Mouse (Mus musculus): ENCODE data around the gene Cetn4. TPM values are rescaled to one million over a fixed set of nuclear protein-coding genes. Genes with fewer than 3 reads are reported as not detected.

Gene Cetn4
- polyA plus RNA-seq, 1 experiment, result 8.1 TPM

DNA sequence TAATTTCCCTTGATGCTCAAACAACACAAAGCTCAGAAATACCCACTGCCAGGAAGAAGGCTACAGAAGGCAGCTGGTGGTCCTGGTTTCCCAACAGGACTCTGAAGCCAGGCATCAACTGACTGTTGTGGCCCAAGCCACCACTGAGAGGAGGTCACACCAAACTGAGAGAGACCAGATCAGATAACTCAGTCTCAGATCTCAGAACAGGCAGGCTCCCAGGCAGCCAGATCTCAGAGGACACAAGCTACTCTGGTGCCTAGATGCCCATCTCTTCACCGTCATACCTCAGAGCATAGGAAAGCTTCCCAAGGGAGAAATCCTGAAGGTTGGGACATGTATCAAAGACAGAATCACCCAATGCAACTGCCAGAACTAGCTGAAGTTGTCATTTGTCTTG lies 32.3 kb downstream of the Cetn4 start:
- DNase-seq, result no peak
- no peaks in the 10 kb centered on the region for H3K27me3 ChIP-seq (ENCODE audit: control insufficient read depth, insufficient read depth, low read length)
- H3K4me1 ChIP-seq (ENCODE audit: control insufficient read depth, insufficient read depth, low read length), result no peaks in the 10 kb centered on the region
- 83% methylated on average over 1 of the region's 1 CpGs for WGBS
- no peak overlapping the region for H3K27ac ChIP-seq (ENCODE audit: insufficient read depth, low read length)
- H3K4me3 ChIP-seq (replicated peaks; ENCODE audit: insufficient read depth, low read depth, low read length), result no peak overlapping the region
- TF ChIP-seq POLR2A (IDR thresholded peaks at IDR 0.05; ENCODE audit: borderline replicate concordance, insufficient read depth, low read length) (no peak), CTCF (IDR thresholded peaks at IDR 0.05; ENCODE audit: borderline replicate concordance, insufficient read depth, low read depth, low read length) (no peak)

DNA sequence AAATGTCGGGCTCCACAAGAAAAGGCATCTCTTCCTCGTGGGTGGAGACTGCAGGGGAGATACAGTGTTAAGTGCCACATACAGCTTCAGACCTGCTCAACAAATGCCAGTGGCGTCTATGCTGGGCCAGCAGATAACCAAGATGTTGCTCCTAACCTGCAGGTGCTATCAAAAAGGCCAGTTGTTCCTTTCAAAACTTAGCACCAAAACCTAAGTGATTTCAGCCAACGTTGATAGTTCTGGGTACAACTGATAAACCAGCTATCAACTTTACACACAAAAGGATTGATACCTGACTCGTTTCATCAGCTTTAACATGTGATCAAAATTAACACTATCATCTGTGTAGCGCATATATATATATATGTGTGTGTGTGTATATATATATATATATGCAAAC lies 37.8 kb downstream of the Cetn4 start:
- Histone ChIP-seq H3K27me3 (ENCODE audit: control insufficient read depth, insufficient read depth, low read length) (no peaks in the 10 kb centered on the region), H3K4me3 (replicated peaks; ENCODE audit: insufficient read depth, low read depth, low read length) (no peak overlapping the region), H3K4me1 (ENCODE audit: control insufficient read depth, insufficient read depth, low read length) (no peaks in the 10 kb centered on the region), H3K27ac (ENCODE audit: insufficient read depth, low read length) (no peak overlapping the region)
- no peak for DNase-seq
- WGBS, result 75% methylated on average over 6 of the region's 6 CpGs
- TF ChIP-seq POLR2A (IDR thresholded peaks at IDR 0.05; ENCODE audit: borderline replicate concordance, insufficient read depth, low read length) (no peak), CTCF (IDR thresholded peaks at IDR 0.05; ENCODE audit: borderline replicate concordance, insufficient read depth, low read depth, low read length) (no peak)

DNA sequence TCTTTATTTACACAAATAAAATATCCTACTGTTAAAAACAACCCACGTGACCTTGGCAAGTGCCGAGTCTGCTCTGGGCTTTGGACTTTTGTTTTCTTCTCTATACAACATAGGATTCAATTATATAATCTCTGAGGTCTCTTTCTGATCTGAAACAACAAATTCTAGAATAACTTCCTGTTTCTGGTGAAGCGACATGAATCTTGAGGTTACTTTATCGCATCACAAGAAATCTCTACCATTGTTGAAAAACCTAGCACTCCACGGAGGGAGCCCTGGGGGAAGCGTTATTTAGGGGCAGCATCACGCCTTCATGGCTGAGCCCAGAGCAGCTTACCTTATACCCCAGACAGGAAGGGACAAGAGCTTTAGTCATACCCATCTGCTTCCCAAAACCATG lies 39.4 kb downstream of the Cetn4 start:
- Histone ChIP-seq H3K27me3 (ENCODE audit: control insufficient read depth, insufficient read depth, low read length) (no peaks in the 10 kb centered on the region), H3K27ac (ENCODE audit: insufficient read depth, low read length) (no peak overlapping the region), H3K4me3 (replicated peaks; ENCODE audit: insufficient read depth, low read depth, low read length) (no peak overlapping the region), H3K4me1 (ENCODE audit: control insufficient read depth, insufficient read depth, low read length) (no peaks in the 10 kb centered on the region)
- TF ChIP-seq CTCF (IDR thresholded peaks at IDR 0.05; ENCODE audit: borderline replicate concordance, insufficient read depth, low read depth, low read length), result no peak
- no peak for TF ChIP-seq POLR2A (IDR thresholded peaks at IDR 0.05; ENCODE audit: borderline replicate concordance, insufficient read depth, low read length)
- WGBS, result 90% methylated on average over 7 of the region's 7 CpGs
- no peak for DNase-seq

DNA sequence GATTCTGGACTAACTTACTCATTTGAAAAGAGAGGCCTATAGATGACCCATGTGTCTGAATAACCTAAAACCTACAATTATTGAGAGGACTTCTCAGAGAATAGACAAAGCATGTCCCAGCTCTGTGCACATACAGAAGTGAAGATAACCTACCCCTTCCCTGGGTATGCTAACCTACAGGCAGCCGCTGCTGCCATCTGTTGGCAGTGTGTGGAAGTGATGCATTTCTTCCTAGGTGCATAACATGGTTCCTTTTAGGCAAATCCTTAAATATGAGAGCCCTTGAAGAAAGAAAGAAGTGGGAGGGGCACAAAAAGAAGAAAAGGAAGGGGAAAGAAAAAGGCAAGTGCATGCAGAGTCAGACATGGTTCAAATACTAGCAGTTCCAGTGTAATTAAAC lies 41.3 kb downstream of the Cetn4 start:
- Histone ChIP-seq H3K27ac (ENCODE audit: insufficient read depth, low read length) (no peak overlapping the region), H3K4me1 (ENCODE audit: control insufficient read depth, insufficient read depth, low read length) (no peaks in the 10 kb centered on the region), H3K4me3 (replicated peaks; ENCODE audit: insufficient read depth, low read depth, low read length) (no peak overlapping the region), H3K27me3 (ENCODE audit: control insufficient read depth, insufficient read depth, low read length) (no peaks in the 10 kb centered on the region)
- TF ChIP-seq CTCF (IDR thresholded peaks at IDR 0.05; ENCODE audit: borderline replicate concordance, insufficient read depth, low read depth, low read length) (peak; percentile 57; the same call in 1 of the 2 replicates), POLR2A (IDR thresholded peaks at IDR 0.05; ENCODE audit: borderline replicate concordance, insufficient read depth, low read length) (no peak)
- peak; percentile 15 to 18 for DNase-seq
- 8% methylated on average over 1 of the region's 1 CpGs for WGBS

DNA sequence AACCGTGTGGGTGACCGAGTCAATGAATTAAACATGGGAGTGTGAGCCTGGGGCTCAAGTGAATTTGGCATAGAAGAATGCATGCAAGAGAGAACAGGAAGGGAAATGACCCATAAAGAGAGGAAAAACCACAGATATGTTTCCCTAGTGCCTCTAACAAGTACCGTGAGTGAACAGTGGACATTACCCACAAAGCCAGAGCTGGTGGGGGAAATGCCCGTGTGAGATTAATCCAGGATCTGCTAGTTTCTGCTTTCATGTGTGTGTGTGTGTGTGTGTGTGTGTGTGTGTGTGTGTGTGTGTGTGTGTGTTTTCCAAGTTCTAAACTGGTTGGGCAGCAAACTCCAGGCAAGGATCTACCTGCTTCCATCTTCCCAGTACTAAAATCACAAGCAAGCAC lies 42.6 kb downstream of the Cetn4 start:
- no peak for TF ChIP-seq CTCF (IDR thresholded peaks at IDR 0.05; ENCODE audit: borderline replicate concordance, insufficient read depth, low read depth, low read length)
- no peak for TF ChIP-seq POLR2A (IDR thresholded peaks at IDR 0.05; ENCODE audit: borderline replicate concordance, insufficient read depth, low read length)
- WGBS, result 84% methylated on average over 4 of the region's 4 CpGs

DNA sequence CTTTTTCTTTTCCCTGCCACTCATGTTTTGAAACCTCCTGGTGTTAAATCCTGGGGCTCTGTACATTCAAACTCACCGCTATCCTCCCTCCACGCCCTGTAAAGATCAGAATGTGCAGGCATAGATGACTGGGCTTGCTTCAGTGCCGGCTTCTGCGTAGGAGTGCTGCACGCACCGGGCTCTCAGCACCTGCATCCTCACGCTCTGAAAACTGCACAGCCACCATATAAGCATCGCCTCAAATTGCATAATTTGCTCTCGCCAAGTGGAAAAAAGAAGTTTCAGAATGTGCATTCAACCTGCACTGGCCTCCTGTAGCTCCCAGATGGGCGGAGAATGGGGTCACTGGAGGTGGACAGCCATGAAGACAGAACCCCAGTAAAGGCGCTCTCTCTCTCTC lies 44.2 kb downstream of the Cetn4 start:
- Histone ChIP-seq H3K27me3 (ENCODE audit: control insufficient read depth, insufficient read depth, low read length) (no peaks in the 10 kb centered on the region), H3K4me1 (ENCODE audit: control insufficient read depth, insufficient read depth, low read length) (no peaks in the 10 kb centered on the region), H3K27ac (ENCODE audit: insufficient read depth, low read length) (no peak overlapping the region), H3K4me3 (replicated peaks; ENCODE audit: insufficient read depth, low read depth, low read length) (no peak overlapping the region)
- WGBS, result 75% methylated on average over 11 of the region's 11 CpGs
- TF ChIP-seq CTCF (IDR thresholded peaks at IDR 0.05; ENCODE audit: borderline replicate concordance, insufficient read depth, low read depth, low read length), result no peak
- no peak for TF ChIP-seq POLR2A (IDR thresholded peaks at IDR 0.05; ENCODE audit: borderline replicate concordance, insufficient read depth, low read length)
- DNase-seq, result no peak

More for the DNA sequence above, 42.6 kb downstream of the Cetn4 start:
- Histone ChIP-seq H3K4me1 (ENCODE audit: control insufficient read depth, insufficient read depth, low read length) (no peaks in the 10 kb centered on the region), H3K4me3 (replicated peaks; ENCODE audit: insufficient read depth, low read depth, low read length) (no peak overlapping the region), H3K27ac (ENCODE audit: insufficient read depth, low read length) (no peak overlapping the region), H3K27me3 (ENCODE audit: control insufficient read depth, insufficient read depth, low read length) (no peaks in the 10 kb centered on the region)
- DNase-seq, result no peak

DNA sequence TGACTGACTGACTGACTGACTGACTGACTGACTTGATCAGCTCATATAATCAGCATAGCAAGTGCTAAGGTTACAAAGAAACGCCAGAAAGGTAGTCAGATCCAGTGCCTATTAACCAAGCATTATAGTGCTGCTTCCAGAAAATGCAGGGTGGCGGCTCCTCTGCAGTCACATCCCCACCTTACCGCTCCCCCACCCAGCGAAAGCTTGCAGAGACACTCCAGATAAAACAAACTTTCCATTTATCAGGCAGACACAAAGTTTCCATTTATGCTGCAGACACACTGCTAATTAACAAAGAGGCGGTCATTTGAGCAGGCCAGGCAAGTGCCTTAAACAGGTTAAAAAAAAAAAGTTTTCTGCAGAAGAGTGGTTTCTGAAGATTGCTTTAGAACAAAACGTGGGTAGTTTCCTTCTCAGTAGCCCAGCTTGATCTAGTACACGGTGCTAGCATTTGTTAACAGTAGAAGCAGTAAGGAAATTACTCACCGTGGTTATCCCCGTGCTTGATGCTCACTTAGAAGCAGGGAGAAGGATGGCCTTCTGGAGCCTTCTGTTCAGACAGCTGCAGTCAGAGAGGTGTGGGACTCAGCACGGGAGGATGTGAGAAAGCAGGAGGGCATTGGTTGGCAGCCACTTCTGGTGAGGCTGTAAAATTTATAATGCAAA lies 53.0 kb downstream of the Cetn4 start:
- Histone ChIP-seq H3K27me3 (ENCODE audit: control insufficient read depth, insufficient read depth, low read length) (no peaks in the 10 kb centered on the region), H3K4me1 (ENCODE audit: control insufficient read depth, insufficient read depth, low read length) (no peaks in the 10 kb centered on the region), H3K4me3 (replicated peaks; ENCODE audit: insufficient read depth, low read depth, low read length) (no peak overlapping the region), H3K27ac (ENCODE audit: insufficient read depth, low read length) (no peak overlapping the region)
- WGBS, result 66% methylated on average over 10 of the region's 10 CpGs
- DNase-seq, result no peak
- TF ChIP-seq POLR2A (IDR thresholded peaks at IDR 0.05; ENCODE audit: borderline replicate concordance, insufficient read depth, low read length) (no peak), CTCF (IDR thresholded peaks at IDR 0.05; ENCODE audit: borderline replicate concordance, insufficient read depth, low read depth, low read length) (no peak)

DNA sequence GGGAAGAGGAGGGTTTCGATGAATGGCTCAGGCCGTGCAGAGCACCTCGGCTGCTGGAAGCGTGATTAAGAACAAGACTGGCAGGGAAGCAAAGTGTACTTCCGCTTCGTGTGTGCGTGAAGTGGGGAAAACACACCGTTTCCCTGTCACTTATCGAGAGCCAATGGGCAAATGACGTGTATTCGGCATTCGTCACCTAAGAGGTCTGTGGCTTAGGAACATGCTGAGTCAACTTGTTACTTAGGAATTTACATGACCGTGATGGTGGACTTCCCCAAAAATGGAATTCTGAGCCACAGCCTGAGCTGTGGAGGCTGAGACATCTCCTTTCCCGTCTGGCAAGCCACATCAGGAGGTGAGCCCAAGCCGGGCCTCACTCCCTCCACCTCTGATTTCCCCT lies 54.7 kb downstream of the Cetn4 start:
- H3K4me1 ChIP-seq (ENCODE audit: control insufficient read depth, insufficient read depth, low read length), result no peaks in the 10 kb centered on the region
- H3K27ac ChIP-seq (ENCODE audit: insufficient read depth, low read length), result no peak overlapping the region
- no peaks in the 10 kb centered on the region for H3K27me3 ChIP-seq (ENCODE audit: control insufficient read depth, insufficient read depth, low read length)
- DNase-seq, result no peak
- H3K4me3 ChIP-seq (replicated peaks; ENCODE audit: insufficient read depth, low read depth, low read length), result no peak overlapping the region
- no peak for TF ChIP-seq POLR2A (IDR thresholded peaks at IDR 0.05; ENCODE audit: borderline replicate concordance, insufficient read depth, low read length)
- TF ChIP-seq CTCF (IDR thresholded peaks at IDR 0.05; ENCODE audit: borderline replicate concordance, insufficient read depth, low read depth, low read length), result no peak
- WGBS, result 89% methylated on average over 15 of the region's 15 CpGs

Other genes starting within 250 kb of the Cetn4 start
- not detected in 2 replicates for gene Adad1, start 249.2 kb downstream of the Cetn4 start, polyA plus RNA-seq (2012; rRNA removed)
- gene Il2, start 186.7 kb downstream of the Cetn4 start, polyA plus RNA-seq (2012; rRNA removed), result 0.30 and 0.36 TPM in 2 replicates
- gene Il21, start 80.1 kb downstream of the Cetn4 start, polyA plus RNA-seq (2012; rRNA removed), result 0.10 TPM in 1 of 2 replicates, not detected in the other
- 1.4 and 1.9 TPM in 2 replicates for gene Bbs12, start 154 bp downstream of the Cetn4 start, polyA plus RNA-seq (2012; rRNA removed)
- gene Fgf2, start 35.6 kb upstream of the Cetn4 start, polyA plus RNA-seq (2012; rRNA removed), result 1.8 and 2.3 TPM in 2 replicates
- 8.0 and 9.0 TPM in 2 replicates for gene Spata5, start 107.2 kb upstream of the Cetn4 start, polyA plus RNA-seq (2012; rRNA removed)
- 9.3 TPM in 2 replicates for gene Nudt6, start 107.5 kb upstream of the Cetn4 start, polyA plus RNA-seq (2012; rRNA removed)

Measured in cerebellum, adult 2 months (tissue).